Mouse (Mus musculus): ENCODE results near the gene Rab25. TPM values are rescaled to one million over a fixed set of nuclear protein-coding genes. Genes with fewer than 3 reads are reported as not detected.

The Rab25 gene
- total and polyA plus RNA-seq, 3 experiments = 0.96 to 1.9 TPM; not detected in 1

DNA sequence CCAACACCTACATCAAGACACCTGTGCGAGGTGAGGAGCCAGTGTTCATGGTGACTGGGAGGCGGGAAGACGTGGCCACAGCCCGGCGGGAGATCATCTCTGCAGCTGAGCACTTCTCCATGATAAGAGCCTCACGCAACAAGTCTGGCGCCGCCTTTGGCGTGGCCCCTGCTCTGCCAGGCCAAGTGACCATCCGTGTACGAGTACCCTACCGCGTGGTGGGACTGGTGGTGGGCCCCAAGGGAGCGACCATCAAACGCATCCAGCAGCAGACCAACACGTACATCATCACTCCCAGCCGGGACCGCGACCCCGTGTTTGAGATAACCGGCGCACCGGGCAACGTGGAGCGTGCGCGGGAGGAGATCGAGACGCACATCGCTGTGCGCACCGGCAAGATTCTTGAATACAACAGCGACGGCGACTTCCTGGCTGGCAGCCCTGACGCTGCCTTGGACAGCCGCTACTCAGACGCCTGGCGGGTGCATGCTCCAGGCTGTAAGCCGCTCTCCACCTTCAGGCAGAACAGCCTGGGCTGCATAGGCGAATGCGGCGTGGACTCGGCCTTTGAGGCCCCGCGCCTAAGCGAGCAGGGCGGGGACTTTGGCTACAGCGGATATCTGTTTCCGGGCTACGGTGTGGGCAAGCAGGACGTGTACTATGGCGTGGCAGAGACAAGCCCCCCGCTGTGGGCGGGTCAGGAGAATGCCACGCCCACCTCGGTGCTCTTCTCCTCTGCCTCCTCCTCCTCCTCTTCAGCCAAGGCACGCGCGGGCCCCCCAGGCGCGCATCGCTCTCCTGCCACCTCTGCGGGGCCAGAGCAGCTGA is 11.8 kb downstream of the Rab25 start:
- Histone ChIP-seq H3K27me3 (ENCODE audit: control insufficient read depth in 1 of 2, insufficient read depth in 2 of 2, low read length in 2 of 2) (no peaks in the 10 kb centered on the region), H3K4me3 (ENCODE audit: control insufficient read depth in 1 of 2, insufficient read depth in 1 of 2, low read depth in 2 of 2, low read length in 2 of 2) (peak overlapping the region; percentile 40 to 51), H3K4me1 (ENCODE audit: control insufficient read depth in 1 of 2, insufficient read depth in 2 of 2, low read length in 2 of 2) (peaks cover 2 to 7% of the 10 kb centered on the region in 2 experiments), H3K79me2 (ENCODE audit: control insufficient read depth, insufficient read depth, low read length, poor library complexity) (peaks cover 5% of the 10 kb centered on the region; the same call in 1 of the 2 replicates), H3K36me3 (ENCODE audit: control insufficient read depth in 1 of 2, insufficient read depth in 2 of 2, low read length in 2 of 2) (peaks cover 0 to 11% of the 10 kb centered on the region in 2 experiments; a peak in 1 of 4 replicates), H3K9ac (ENCODE audit: control insufficient read depth, low read depth, low read length, poor library complexity, severe bottlenecking) (peak overlapping the region; percentile 69), H3K9me3 (replicated peaks; ENCODE audit: insufficient read depth, low read length) (no peaks in the 10 kb centered on the region), H3K27ac (ENCODE audit: control insufficient read depth, low read depth, low read length) (peak overlapping the region; percentile 54)
- TF ChIP-seq ZKSCAN1 (IDR thresholded peaks at IDR 0.05; ENCODE audit: low read depth, low read length) (no peak), POLR2AphosphoS2 (IDR thresholded peaks at IDR 0.05; ENCODE audit: low read length) (no peak), ZNF384 (IDR thresholded peaks at IDR 0.05; ENCODE audit: low read depth, low read length) (no peak), ETS1 (IDR thresholded peaks at IDR 0.05; ENCODE audit: low read depth, low read length) (no peak), HCFC1 (IDR thresholded peaks at IDR 0.05; ENCODE audit: low read depth, low read length) (0 out of 2 replicates have a peak, but pooled peaks have one; percentile 28), NRF1 (IDR thresholded peaks at IDR 0.05; ENCODE audit: insufficient read depth, low read depth, low read length, poor library complexity, severe bottlenecking) (peak; percentile 65), ELF1 (IDR thresholded peaks at IDR 0.05; ENCODE audit: low read depth, low read length) (no peak), MAX (IDR thresholded peaks at IDR 0.05; ENCODE audit: low read length) (peak; percentile 53; the same call in 1 of the 2 replicates), UBTF (IDR thresholded peaks at IDR 0.05; ENCODE audit: borderline replicate concordance, insufficient read depth, low read depth, low read length) (no peak), MXI1 (IDR thresholded peaks at IDR 0.05; ENCODE audit: low read depth, low read length) (peak; percentile 31; the same call in 1 of the 2 replicates), NELFE (IDR thresholded peaks at IDR 0.05; ENCODE audit: low read depth, low read length) (peak; percentile 58), MYC (IDR thresholded peaks at IDR 0.05; ENCODE audit: low read depth, low read length) (no peak), POLR2A (IDR thresholded peaks at IDR 0.05; ENCODE audit: control insufficient read depth in 1 of 2, insufficient read depth in 1 of 2, low read depth in 1 of 2, low read length in 2 of 2, poor library complexity in 1 of 2) (peak in 1 of 2 experiments; percentile 76; a peak in 3 of 4 replicates), RAD21 (IDR thresholded peaks at IDR 0.05; ENCODE audit: low read depth, low read length) (no peak)
- DNase-seq (ENCODE audit: low read depth, low spot score) = peak; percentile 81

DNA sequence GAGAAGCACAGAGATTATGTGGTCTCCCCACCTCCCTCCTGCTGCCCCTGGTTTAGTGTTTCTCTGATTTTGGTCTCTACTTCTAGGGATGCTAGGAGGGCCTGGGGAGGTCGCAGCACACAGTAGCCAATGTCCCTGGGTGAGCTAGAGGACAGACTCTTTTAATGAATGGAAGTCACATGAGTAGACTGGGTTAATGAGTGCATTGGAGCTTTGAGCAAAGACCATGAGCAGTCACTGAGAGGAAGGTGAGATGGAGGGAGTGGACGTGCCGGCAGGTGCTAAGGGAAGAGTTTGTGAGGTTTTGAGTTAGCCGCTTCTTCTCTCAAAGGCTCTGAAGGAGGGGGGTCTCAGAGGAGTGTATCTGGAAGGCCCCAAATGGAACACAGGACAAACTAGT is 12.6 kb downstream of the Rab25 start:
- Histone ChIP-seq H3K9me3 (replicated peaks; ENCODE audit: insufficient read depth, low read length) (no peaks in the 10 kb centered on the region), H3K4me1 (ENCODE audit: control insufficient read depth in 1 of 2, insufficient read depth in 2 of 2, low read length in 2 of 2) (peaks cover 7 to 8% of the 10 kb centered on the region in 2 experiments), H3K27me3 (ENCODE audit: control insufficient read depth in 1 of 2, insufficient read depth in 2 of 2, low read length in 2 of 2) (no peaks in the 10 kb centered on the region), H3K36me3 (ENCODE audit: control insufficient read depth in 1 of 2, insufficient read depth in 2 of 2, low read length in 2 of 2) (peaks cover 0 to 12% of the 10 kb centered on the region in 2 experiments; a peak in 2 of 4 replicates), H3K79me2 (ENCODE audit: control insufficient read depth, insufficient read depth, low read length, poor library complexity) (peaks cover 8% of the 10 kb centered on the region), H3K4me3 (ENCODE audit: control insufficient read depth in 1 of 2, insufficient read depth in 1 of 2, low read depth in 2 of 2, low read length in 2 of 2) (peak overlapping the region in 1 of 2 experiments; percentile 51; a peak in 1 of 4 replicates), H3K9ac (ENCODE audit: control insufficient read depth, low read depth, low read length, poor library complexity, severe bottlenecking) (peak overlapping the region; percentile 69), H3K27ac (ENCODE audit: control insufficient read depth, low read depth, low read length) (no peak overlapping the region)
- TF ChIP-seq MAX (IDR thresholded peaks at IDR 0.05; ENCODE audit: low read length) (no peak), HCFC1 (IDR thresholded peaks at IDR 0.05; ENCODE audit: low read depth, low read length) (no peak), MAZ (IDR thresholded peaks at IDR 0.05; ENCODE audit: low read depth, low read length) (0 out of 2 replicates have a peak, but pooled peaks have one; percentile 21), E2F4 (IDR thresholded peaks at IDR 0.05; ENCODE audit: borderline replicate concordance, low read depth, low read length) (no peak), SIN3A (IDR thresholded peaks at IDR 0.05; ENCODE audit: low read length) (0 out of 2 replicates have a peak, but pooled peaks have one; percentile 18)
- no peak for DNase-seq (ENCODE audit: low read depth, low spot score)
